Mouse (Mus musculus): ENCODE data around the gene Rrnad1.

DNA sequence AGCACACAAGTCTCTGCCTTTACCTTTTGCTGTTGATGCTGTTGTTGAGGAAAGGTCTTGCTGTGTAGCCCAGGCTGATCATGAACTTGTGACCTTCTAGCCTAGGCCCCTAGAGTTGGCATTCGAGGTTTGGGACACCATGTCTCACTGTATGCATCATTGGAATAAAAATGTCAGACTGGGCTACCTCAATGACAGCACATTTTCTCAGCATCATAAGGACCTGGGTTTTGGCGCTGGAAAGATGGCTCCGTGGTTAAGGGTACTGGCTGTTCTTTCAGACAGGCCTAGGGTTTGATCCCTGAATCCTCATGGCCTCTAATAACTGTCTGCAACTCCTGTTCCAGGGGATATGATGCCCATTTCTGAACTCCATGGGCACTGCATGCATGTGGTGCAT is 30.7 kb downstream of the Rrnad1 start:
- TF ChIP-seq CTCF (IDR thresholded peaks at IDR 0.05; ENCODE audit: control insufficient read depth, insufficient read depth, low read length) (no peak), POLR2A (IDR thresholded peaks at IDR 0.05; ENCODE audit: borderline replicate concordance, control insufficient read depth, low read depth, low read length) (no peak)
